Mouse (Mus musculus) midbrain, postnatal 0 days (tissue): ENCODE results near the gene Armc9. TPM values are rescaled to one million over a fixed set of nuclear protein-coding genes. Genes with fewer than 3 reads are reported as not detected.

Experiments used
- ATAC-seq: fragments of 200-750 bp; cut with Nextera tagmentation; 2 replicates; pipeline ENCODE4 v1.8.0; 2017; ENCODE audit warnings: moderate number of reproducible peaks, mild to moderate bottlenecking, moderate TSS enrichment, moderate library complexity; ENCODE audit not compliant: low FRiP score
- DNase-seq: peaks from one replicate; pipeline ENCODE4 v3.0.0-alpha.2; 2015; ENCODE audit warnings: low spot score
- H3K27ac ChIP-seq: fragments of 300-500 bp; sonication (generic); 2 replicates; pipeline ENCODE4 v1.5.1; 2014; ENCODE audit warnings: low read depth, mild to moderate bottlenecking, low read length, mixed read lengths
- H3K27me3 ChIP-seq: fragments of 300-500 bp; sonication (generic); 2 replicates; pipeline ENCODE4 v1.6.1; 2014; ENCODE audit warnings: low read length, control low read depth, mixed read lengths; ENCODE audit not compliant: insufficient read depth
- H3K36me3 ChIP-seq: fragments of 300-500 bp; sonication (generic); 2 replicates; pipeline ENCODE4 v1.6.1; 2014; ENCODE audit warnings: low read length, control low read depth, mixed read lengths; ENCODE audit not compliant: insufficient read depth
- H3K4me1 ChIP-seq: fragments of 300-500 bp; sonication (generic); 2 replicates; pipeline ENCODE4 v1.6.1; 2014; ENCODE audit warnings: mild to moderate bottlenecking, control low read depth, antibody characterized with exemption, low read length, mixed read lengths; ENCODE audit not compliant: insufficient read depth
- H3K4me2 ChIP-seq: fragments of 300-500 bp; sonication (generic); 2 replicates; pipeline ENCODE4 v1.6.1; 2014; ENCODE audit warnings: low read depth, mild to moderate bottlenecking, low read length, mixed read lengths; ENCODE audit not compliant: poor library complexity, severe bottlenecking
- H3K4me3 ChIP-seq: fragments of 300-500 bp; sonication (generic); 2 replicates; pipeline ENCODE4 v1.5.1; 2014; ENCODE audit warnings: low read depth, mild to moderate bottlenecking, low read length, moderate library complexity
- H3K9ac ChIP-seq: fragments of 300-500 bp; sonication (generic); replicated peaks from 2 replicates; pipeline ENCODE4 v1.6.1; 2014; ENCODE audit warnings: mild to moderate bottlenecking, low read length, moderate library complexity, mixed read lengths; ENCODE audit not compliant: poor library complexity, severe bottlenecking
- H3K9me3 ChIP-seq: fragments of 300-500 bp; sonication (generic); 2 replicates; pipeline ENCODE4 v1.6.1; 2016; ENCODE audit warnings: low read length, control low read depth
- CTCF ChIP-seq: IDR thresholded peaks from 2 replicates; pipeline ENCODE4 v1.5.1; 2016; ENCODE audit warnings: antibody characterized with exemption, mild to moderate bottlenecking
- WGBS: fragments of 180-500 bp; shearing (Covaris S2); extraction: QIAGEN DNeasy Blood & Tissue Kit; methylation state at CpG from one replicate; pipeline ENCODE4 v1.1.7; 2014; 5-methylcytosine and 5-hydroxymethylcytosine counted together
- polyA plus RNA-seq: library from polyadenylated mRNA; unstranded; fragments of >200 nt; fragmentation: Nextera tagmentation; extraction: Ambion mirVana; gene quantifications from 2 replicates; pipeline ENCODE4 v1.2.1, GENCODE M21; 2015
- total RNA-seq: library from RNA; depleted of rRNA; stranded (reverse); fragments of >200 nt; gene quantifications from 2 replicates; pipeline ENCODE4 v1.2.3, GENCODE M21; 2014

Gene Armc9
- total and polyA plus RNA-seq, 2 experiments from 2014 or later = 31.0 to 42.6 TPM

DNA sequence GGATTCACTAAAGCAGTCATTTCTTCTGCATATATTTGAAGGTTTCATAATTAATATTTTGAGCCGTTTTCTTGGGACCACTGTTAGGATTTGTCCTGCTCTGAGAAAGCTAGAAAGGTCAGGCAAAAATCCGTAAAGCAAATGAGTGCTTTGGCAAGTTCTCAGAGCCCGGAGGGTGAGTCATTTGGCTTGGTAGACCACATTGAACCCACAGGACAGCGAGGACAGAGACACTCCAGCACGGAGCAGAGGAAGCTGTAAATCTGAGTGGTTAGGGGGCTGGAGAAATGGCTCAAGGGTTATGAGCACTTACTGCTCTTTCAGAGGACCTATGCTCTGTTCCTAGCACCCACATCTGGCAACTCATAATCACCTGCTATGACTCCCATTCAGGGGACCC is 7.0 kb upstream of the Armc9 start:
- 79% methylated on average over 5 of the region's 5 CpGs for WGBS

DNA sequence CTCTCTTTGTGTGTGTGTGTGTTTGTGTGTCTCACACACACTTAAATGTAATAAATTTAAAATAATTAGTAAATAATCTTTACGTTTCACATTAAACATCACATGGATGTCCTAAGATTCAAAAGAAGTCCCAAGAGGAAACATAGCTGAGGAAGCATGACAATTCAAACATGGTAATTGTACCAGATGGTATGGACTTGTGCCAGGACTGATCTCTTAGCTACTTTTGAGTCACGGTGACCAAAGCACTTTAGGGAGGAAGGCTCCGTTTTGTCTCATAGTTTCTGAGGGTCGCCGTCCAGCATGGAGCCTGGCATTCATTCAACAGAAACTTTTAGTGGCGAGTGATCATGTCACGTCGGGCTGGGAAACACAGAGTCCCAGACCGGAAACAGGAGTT is 6.4 kb upstream of the Armc9 start:
- H3K9me3 ChIP-seq = no peaks in the 10 kb centered on the region
- no peak for ATAC-seq
- H3K4me2 ChIP-seq = no peak overlapping the region
- no peak overlapping the region for H3K27ac ChIP-seq
- H3K27me3 ChIP-seq = no peaks in the 10 kb centered on the region
- no peak for TF ChIP-seq CTCF
- no peak for DNase-seq
- 81% methylated on average over 9 of the region's 9 CpGs for WGBS
- H3K9ac ChIP-seq = no peak overlapping the region
- H3K4me3 ChIP-seq = no peak overlapping the region
- H3K4me1 ChIP-seq = no peaks in the 10 kb centered on the region
- H3K36me3 ChIP-seq = no peaks in the 10 kb centered on the region

More for the DNA sequence above, 7.0 kb upstream of the Armc9 start:
- H3K9ac ChIP-seq = no peak overlapping the region
- no peaks in the 10 kb centered on the region for H3K27me3 ChIP-seq
- no peak overlapping the region for H3K4me2 ChIP-seq
- no peaks in the 10 kb centered on the region for H3K36me3 ChIP-seq
- no peak overlapping the region for H3K27ac ChIP-seq
- no peak for DNase-seq
- H3K9me3 ChIP-seq = no peaks in the 10 kb centered on the region
- H3K4me1 ChIP-seq = no peaks in the 10 kb centered on the region
- no peak for TF ChIP-seq CTCF
- no peak overlapping the region for H3K4me3 ChIP-seq
- no peak for ATAC-seq

DNA sequence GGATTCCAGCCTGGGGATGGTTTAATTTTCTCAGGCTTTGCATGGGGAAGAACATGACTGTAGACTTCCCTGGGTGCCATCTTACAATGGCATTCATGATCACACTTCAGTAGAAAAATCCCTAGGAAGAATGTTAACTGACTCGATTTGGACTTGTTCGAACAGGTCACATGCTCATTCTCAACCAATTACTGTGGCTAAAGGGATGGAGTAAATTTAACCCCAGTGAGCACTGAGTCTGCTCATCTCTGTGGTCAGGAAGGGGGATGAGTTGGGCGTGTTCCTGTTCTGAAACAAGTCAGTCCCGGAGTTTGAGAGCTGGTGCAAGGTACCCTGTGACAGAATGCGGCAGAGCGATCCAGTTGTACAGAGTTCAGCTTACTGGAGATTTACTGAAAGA is 3.7 kb upstream of the Armc9 start:
- Histone ChIP-seq H3K27ac (no peak overlapping the region), H3K4me1 (peaks cover 11% of the 10 kb centered on the region), H3K4me3 (no peak overlapping the region), H3K36me3 (no peaks in the 10 kb centered on the region), H3K9ac (no peak overlapping the region), H3K27me3 (no peaks in the 10 kb centered on the region), H3K4me2 (no peak overlapping the region), H3K9me3 (no peaks in the 10 kb centered on the region)
- no peak for DNase-seq
- no peak for ATAC-seq
- WGBS = 85% methylated on average over 6 of the region's 6 CpGs
- TF ChIP-seq CTCF = no peak

DNA sequence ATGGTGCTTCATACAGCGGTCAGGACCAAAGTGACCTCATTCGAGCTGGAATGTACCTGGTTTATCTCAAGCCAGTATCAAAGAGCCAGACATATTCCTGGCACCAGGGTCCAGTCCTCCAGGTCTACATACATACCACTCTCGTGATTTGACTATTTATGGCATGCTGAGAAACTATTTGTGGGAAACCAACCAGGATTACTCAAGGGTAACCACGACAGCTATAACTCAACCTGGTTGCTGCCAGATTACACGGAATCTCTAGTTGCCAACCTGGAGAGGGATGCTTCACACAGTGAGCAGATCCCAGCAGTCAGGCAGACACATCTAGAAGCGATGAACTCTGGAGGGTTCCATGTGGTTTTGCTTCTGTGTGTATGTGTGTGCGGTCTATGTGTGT is 3.2 kb upstream of the Armc9 start:
- no peak for TF ChIP-seq CTCF
- H3K27me3 ChIP-seq = no peaks in the 10 kb centered on the region
- no peak overlapping the region for H3K9ac ChIP-seq
- no peak for DNase-seq
- ATAC-seq = no peak
- H3K4me2 ChIP-seq = no peak overlapping the region
- no peaks in the 10 kb centered on the region for H3K36me3 ChIP-seq
- no peak overlapping the region for H3K4me3 ChIP-seq
- no peak overlapping the region for H3K27ac ChIP-seq
- peaks cover 12% of the 10 kb centered on the region for H3K4me1 ChIP-seq
- 88% methylated on average over 7 of the region's 7 CpGs for WGBS
- no peaks in the 10 kb centered on the region for H3K9me3 ChIP-seq

DNA sequence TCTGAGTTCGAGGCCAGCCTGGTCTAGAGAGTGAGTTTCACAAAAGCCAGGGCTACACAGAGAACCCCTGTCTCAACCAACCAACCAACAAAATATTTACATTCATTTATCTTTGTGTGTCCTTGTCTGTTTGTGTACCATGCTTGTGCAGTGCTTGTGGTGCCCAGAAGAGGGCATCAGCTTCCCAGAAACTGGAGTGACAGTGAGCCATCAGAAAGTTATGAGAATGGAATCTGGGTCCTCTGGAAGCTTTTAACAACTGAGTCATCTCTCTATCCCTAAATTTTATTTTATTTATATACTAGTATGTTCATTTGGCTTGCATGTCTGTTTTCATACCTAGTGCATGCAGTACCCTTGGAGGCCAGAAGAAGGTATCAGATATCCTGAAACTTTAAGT is 2.0 kb upstream of the Armc9 start:
- no peak overlapping the region for H3K27ac ChIP-seq
- no peak for DNase-seq
- peaks cover 12% of the 10 kb centered on the region for H3K4me1 ChIP-seq
- WGBS = 94% methylated on average over 1 of the region's 1 CpGs
- H3K27me3 ChIP-seq = no peaks in the 10 kb centered on the region
- no peak overlapping the region for H3K9ac ChIP-seq
- ATAC-seq = no peak
- no peak overlapping the region for H3K4me2 ChIP-seq
- H3K36me3 ChIP-seq = no peaks in the 10 kb centered on the region
- H3K4me3 ChIP-seq = no peak overlapping the region
- H3K9me3 ChIP-seq = no peaks in the 10 kb centered on the region
- peak; percentile 35 for TF ChIP-seq CTCF

DNA sequence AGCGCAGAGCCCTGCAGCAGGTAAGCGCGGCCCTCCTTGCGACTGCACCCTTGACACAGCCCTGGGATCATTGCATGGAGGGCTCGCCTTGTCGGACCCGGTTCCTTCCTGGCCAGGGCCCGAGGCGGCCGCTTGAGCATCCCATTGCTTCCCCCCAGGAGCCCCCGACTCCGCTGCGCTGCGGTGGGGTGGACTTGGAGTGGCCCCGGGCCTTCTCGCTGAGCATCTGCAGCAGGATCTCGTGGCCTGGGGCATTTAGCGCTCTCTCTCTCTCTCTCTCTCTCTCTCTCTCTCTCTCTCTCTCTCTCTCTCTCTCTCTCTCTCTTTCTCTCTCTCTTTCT is 214 bp downstream of the Armc9 start:
- WGBS = under 1% methylated on average over 17 of the region's 18 CpGs
- Histone ChIP-seq H3K27ac (peak overlapping the region; percentile 70), H3K4me3 (peak overlapping the region; percentile 73), H3K9me3 (no peaks in the 10 kb centered on the region), H3K36me3 (peaks cover 10% of the 10 kb centered on the region; the same call in 1 of the 2 replicates), H3K9ac (peak overlapping the region; percentile 84), H3K4me2 (peak overlapping the region; percentile 70), H3K4me1 (peaks cover 12% of the 10 kb centered on the region), H3K27me3 (no peaks in the 10 kb centered on the region)
- no peak; the same call in 1 of the 2 replicates for ATAC-seq
- DNase-seq = no peak
- TF ChIP-seq CTCF = no peak

DNA sequence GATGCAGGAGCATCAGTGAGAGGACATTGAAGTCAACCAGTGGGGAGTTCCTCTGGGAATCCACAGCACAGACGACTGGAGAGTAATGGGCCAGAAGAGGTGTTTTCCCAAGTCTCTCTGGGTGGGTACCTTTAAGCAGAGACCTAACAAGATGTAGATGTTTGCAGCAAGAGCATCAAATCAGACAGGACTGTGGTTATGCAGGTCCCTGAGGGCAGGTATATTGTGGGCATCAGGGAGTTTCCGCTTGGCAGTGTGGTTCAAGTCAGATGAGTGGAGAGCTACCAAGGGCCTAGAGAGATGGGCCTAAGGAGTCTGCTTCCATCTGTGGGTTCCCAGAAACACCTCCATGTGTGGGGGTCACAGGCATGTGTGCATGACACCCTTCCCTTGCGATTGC is 1.5 kb downstream of the Armc9 start:
- Histone ChIP-seq H3K36me3 (peaks cover 22% of the 10 kb centered on the region), H3K9me3 (no peaks in the 10 kb centered on the region), H3K4me2 (no peak overlapping the region), H3K9ac (no peak overlapping the region), H3K27me3 (no peaks in the 10 kb centered on the region), H3K27ac (no peak overlapping the region), H3K4me1 (peaks cover 12% of the 10 kb centered on the region), H3K4me3 (no peak overlapping the region)
- ATAC-seq = no peak
- DNase-seq = no peak
- 83% methylated on average over 3 of the region's 3 CpGs for WGBS
- TF ChIP-seq CTCF = no peak
